Mouse (Mus musculus): ENCODE measurements around the gene Tex26.

The Tex26 gene

DNA sequence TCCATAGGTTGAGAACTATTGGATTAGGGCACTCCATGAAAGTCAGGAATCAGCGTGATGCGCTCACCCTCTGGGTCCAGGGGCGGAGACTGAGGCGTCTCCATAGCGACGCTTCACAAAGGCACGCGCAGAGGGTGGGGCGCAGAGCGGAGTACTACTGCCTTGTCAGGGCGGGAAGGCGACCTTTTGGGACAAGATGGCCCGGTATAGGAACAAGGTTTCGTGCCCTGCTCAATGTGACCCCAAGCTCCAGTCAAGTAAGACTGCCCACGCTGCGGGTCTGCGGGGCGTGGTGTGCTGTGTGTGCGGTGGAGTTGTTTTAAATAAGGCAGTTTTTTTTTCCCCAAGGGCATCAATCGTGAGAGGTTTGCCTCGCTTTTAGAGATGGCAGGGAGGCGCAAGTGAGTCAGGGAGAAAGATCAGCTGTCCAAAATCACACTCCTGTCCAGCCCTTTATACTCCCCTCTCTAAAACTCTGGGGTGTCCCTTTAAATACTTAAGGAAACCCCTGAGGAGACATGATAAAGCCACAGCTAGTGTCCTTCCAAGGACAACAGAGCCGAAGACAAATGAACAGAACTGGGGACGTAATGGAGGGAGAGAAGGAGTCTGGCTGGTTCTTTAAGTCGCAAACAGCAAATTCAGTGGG is at the start of gene Tex26:
Gene Tex26, plus strand, starts transcription at position 130 of the 649 bp plus-strand sequence.
- DNase-seq (ENCODE audit: extremely low read depth, low read depth, low spot score) = no peak

DNA sequence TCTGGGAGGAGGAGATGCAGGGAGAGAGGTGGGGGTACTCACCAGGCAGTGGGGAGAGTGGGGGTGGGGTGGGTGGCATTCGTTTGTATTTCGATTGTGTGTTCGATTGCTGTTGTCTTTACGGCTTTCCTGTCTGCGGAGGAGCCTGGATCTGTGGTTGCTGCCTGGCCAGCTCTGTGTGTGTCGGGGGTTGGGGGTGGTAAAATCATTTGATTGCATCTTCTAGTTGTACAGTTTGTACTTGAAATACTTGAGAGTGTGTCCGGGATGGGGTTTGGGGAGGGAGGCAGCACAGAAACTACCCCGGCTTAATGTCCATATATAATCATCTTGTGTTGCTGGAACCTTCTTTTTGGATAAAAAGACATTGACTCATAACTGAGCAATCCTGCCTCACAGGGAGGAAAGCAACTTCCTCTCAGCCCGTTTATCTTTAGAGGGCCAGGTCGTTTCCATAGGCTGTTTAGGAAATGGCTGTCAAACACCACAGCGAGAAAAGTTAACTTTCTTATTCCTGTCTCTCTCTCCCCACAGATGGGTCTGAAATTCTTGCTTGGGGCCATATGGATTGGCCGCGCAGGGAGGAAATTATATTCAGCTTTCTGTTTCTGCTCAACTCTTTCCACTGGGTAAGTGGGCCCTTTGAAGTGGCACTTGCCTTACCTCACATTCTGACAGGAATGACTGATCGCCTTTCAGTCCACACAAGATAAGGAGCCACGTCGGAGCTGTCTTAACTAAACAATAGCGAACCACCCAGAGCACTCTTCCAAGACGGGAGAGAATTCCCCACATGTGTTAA is 47.7 kb upstream of the Tex26 start:
- no peak for DNase-seq (ENCODE audit: extremely low read depth, low read depth, low spot score)

DNA sequence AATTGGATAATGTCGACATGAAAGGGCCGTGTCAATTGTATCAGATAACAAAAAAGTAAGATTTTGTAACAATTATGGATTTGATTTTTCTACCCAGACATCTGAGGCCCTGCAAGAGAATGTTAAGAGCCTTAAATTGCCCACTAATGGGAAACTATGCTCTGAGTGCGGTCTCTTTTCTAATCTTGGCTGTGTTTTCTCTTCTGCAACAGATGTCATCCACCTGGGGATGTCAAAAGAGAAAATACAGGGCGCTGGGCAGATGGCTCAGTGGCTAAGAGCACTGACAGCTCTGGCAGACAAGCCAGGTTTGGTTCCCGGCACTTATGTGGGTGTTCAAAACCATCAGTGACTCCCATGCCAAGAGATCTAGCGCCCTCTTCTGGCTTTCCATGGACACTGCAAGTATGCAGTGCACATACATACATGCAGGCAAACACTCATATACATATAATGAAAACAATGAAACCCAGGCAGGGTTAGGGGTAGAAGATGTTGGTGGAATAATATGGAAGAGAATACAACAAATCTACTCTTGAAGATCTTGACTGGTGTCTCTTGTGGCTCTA is 47.0 kb upstream of the Tex26 start:
- DNase-seq (ENCODE audit: extremely low read depth, low read depth, low spot score) = no peak

DNA sequence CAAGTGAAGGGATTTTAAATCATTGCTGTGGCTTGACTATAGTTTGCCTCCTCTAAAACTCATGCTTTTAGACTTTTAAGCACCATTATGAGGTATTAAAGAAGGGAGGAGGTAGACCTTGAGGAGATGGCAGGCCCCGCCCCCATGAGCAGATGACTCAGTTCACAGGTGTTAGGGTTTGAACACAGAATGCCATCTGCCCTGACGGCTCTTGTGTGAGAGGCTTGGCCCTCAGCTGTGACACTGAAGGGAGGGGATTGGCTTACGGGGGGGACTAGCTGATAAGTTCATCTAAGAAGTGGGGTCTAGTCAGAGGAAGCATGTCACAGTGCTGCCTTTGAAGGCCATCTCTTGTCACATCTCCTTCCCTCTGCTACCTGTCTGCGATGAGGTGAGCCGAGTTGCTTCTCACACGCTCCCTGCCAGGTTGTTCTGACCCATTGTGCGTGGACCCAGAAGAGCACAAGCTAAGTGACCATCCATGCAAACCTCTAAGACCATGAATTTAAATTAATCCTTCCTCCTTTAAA is 37.9 kb upstream of the Tex26 start:
- DNase-seq (ENCODE audit: extremely low read depth, low read depth, low spot score) = no peak

DNA sequence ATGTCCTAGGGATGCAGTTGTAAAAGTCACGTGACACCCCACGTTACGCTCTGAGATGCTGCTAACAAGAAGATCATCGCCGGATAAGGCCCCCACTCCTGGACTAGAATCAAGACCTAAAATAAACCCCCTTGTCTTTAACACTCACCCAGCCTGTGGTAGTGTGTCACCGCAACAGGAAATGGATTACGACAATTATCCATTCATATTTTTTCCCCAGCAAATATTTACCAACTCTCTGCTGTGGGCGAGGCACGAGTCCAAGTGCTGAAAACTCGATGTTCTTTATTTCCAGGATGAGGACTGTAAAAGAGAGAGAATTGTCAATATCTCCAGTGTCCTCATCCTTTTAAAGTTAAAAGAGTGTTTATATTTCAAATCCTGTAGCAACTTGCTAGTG is 37.4 kb upstream of the Tex26 start:
- no peak for DNase-seq (ENCODE audit: extremely low read depth, low read depth, low spot score)

DNA sequence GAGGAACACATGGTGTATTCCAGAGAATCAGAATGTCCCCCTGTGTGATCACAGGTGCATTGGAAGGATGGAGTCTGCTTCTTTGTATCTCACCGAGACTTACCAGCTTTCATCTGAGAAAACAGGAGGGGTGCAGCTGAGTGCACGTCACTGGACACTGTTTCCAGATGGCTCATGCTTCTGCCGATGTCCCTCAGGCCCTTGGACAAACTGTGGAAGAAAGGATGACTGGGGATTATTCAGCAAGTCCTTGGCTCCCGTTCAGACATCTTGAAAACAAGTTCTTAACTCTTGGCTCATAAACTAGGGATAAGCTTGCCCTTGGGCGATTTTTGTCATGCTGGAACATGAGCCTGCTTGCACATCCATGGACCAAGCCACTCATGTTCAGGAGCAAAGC is 36.1 kb upstream of the Tex26 start:
- peak; percentile 99 for DNase-seq (ENCODE audit: extremely low read depth, low read depth, low spot score)

DNA sequence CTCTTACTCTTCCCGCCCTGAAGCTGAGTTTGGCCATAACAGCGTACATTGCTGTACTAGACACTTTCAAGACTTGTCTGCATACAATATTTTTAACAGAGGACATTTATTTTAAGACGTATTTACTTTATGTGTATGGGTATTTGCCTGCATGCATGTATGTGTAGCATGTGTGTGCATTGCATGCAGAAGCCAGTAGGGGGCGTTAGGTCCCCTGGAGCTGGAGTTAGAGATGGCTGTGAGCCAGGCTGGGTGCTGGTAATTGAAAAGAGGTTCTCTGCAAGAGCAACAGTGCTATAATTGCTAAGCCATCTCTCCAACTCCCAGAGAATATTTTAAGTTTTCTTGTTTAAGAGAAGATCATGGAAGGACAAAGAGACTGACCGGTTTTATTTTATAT is 34.8 kb upstream of the Tex26 start:
- no peak for DNase-seq (ENCODE audit: extremely low read depth, low read depth, low spot score)

DNA sequence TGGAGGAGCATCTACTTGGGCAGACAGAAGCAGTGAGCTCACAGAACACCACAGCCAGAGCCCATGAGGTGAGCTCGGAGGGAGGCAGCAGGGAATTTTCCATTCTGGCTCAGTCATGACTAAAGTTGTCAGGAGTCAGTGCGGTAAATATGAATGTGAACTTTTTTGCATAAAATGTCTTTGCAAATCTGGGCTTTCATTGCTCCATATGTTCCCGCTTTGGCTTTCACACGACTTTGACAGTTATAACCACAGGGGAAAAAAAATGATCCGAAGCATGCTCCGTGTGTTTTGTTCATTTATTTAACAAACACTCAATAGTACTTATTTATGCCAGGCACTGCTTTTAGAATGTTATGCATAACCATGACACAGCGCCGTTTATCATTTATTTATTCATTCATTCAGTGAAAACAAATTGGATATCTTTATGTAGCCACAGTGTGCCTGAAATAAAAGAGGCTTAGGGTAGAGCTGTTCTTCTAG is 32.6 kb upstream of the Tex26 start:
- DNase-seq (ENCODE audit: extremely low read depth, low read depth, low spot score) = no peak

DNA sequence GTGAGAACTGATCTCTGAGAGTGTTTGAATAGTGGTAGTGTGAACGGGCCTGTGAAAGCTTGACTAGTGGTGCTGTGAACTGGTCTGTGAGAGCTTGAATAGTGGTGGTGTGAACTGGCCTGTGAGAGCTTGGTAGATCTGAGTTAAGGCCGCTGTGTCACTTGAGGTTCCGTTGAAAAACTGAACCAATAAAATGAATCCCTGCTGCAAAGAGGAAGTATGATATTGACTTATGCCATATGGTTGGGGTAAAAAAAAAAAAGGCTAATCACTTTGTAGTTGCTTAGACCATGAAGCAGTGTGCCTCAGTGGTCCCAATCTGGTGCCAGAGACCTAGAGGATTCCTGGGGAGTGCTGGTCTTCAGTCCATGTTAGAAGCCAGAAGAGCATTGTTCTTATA is 30.0 kb upstream of the Tex26 start:
- no peak for DNase-seq (ENCODE audit: extremely low read depth, low read depth, low spot score)

DNA sequence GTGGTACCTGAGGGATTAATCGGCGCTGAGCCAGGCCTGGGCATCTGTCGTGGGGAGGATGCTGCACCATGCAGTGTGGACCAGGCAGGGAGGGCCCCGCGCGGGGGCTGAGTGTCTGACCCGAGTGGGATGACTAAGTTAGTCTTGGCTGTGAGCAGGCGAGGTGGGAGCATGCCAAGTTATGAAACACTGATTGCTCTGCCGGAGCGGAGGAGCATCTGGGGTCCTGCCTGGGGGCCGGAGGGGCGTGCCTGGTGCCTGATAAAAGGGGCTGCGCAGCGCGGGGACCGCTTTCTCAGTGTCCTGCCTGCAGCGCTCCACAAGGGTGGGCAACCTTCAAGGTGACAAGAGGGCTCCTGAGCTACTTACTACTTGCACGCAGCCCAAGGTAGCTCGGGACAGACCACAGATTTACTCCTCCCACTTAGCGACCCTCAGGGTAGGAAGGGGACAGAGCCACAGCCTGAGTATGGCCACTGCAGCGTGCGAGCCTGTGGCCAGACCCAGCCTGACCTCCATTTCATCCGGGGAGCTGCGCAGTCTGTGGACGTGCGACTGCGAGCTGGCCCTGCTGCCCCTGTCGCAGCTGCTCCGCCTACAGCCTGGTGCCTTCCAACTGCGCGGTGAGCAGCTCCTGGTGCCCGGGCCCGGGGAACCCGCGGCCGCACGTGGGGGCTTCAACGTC is 27.8 kb upstream of the Tex26 start, which contains the start of gene Medag:
Gene Medag, plus strand, starts transcription at position 241 of the 685 bp plus-strand sequence.
- no peak for DNase-seq (ENCODE audit: extremely low read depth, low read depth, low spot score)

DNA sequence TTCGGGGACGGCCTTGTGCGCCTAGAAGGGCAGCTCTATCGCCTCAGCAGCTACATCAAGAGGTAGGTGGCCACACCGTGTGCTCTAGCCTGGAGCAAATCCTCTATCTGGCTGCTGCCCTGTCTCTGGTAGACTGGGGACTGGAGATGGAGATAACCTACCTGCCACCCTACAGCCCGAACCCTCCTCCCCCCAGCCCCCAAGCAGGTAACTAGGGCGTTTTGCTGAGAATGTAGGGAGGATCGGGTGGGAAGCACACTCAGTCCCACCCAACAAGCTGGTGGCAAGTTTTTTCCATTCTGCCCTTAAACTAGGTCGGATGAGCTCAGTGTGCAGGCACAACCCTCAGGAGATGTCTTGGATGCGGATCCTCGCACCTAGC is 27.3 kb upstream of the Tex26 start:
- DNase-seq (ENCODE audit: extremely low read depth, low read depth, low spot score) = no peak

DNA sequence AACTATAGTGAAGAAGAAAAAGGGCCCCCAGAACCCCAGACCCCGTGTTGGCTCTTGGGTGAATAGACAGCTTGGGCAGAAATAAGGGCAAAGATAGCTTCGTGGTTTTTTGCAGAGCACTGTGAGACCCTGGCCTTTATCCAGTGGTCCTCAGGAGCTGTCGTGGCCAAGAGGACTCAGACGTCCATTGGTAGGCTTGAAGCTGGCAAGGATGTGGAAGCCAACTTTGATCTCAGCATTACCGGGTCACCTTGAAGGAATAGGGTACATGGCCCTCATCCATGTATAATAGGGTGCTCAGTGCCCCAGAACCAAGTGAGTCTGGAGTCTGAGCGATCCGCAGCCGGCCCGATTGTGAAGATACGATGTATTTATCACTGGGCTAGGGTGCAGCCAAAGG is 26.8 kb upstream of the Tex26 start:
- no peak for DNase-seq (ENCODE audit: extremely low read depth, low read depth, low spot score)

DNA sequence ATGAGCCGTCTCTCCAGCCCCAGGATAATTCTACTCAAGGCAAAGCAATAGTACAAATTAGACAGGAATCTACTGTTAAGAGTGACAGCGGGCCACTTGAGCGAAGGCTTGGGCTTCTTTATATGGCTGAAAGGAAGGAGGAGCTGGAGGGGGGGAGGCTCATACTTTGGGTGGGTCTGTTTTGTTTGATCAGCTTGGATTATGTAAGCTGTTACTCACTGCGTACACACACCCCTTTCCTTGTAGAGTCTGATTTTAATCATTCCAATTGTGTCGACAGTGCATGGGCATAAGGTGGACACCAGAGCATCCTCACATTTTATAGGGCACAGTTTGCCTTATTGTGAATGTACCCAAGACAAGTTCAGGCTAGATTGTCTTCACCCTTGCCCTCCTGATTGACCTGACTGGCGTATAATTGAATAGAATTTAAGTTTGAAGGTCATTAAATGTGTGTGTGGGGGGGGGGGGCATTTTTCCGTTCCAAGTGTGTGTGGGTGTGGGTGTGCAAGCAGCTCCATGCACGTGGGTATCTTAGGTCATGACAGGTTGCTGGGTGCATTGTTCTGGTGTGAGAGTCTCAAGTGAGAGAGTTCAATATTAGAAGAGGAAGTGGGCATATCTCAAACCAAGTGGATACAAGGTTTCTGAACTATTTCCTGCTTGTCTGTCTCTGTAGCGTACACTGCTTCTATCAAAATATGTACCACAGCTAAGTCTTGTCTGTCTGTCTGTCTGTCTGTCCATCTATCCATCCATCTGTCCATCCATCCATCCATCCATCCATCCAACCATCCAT is 24.9 kb upstream of the Tex26 start:
- DNase-seq (ENCODE audit: extremely low read depth, low read depth, low spot score) = no peak

DNA sequence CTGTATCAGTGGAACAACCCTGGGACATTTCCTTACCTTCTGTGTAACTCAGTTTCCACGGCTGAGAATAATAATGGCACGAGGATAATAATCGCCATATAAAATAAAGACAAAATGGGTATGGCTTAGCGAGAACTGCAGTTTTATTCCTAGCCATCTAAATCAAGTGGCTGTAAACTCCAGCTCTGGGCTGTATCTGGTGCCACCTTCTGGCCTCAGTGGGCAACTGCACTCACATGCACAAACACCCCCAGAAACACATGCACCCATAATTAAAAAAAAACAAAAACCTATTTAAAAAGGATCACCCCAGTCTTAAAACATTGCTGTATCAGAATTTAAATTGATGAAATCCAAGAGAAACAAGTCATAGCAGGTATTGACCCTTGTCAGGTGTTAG is 22.1 kb upstream of the Tex26 start:
- DNase-seq (ENCODE audit: extremely low read depth, low read depth, low spot score) = no peak

DNA sequence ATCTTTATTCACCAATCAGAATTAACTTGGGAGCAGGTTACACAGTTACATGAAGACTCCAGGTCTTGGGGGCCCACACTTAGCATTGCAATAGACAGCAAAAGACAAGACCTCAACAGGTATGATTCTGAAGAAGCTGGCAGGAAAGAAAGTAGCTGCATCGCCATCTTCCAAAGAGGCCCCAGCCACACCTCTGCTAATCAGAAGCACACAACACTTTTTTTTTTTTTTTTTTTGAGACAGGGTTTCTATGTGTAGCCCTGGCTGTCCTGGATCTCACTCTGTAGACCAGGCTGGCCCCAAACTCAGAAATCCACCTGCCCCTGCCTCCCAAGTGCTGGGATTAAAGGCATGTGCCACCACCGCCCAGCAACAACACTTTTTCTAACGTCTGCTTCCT is 12.9 kb upstream of the Tex26 start:
- no peak for DNase-seq (ENCODE audit: extremely low read depth, low read depth, low spot score)

DNA sequence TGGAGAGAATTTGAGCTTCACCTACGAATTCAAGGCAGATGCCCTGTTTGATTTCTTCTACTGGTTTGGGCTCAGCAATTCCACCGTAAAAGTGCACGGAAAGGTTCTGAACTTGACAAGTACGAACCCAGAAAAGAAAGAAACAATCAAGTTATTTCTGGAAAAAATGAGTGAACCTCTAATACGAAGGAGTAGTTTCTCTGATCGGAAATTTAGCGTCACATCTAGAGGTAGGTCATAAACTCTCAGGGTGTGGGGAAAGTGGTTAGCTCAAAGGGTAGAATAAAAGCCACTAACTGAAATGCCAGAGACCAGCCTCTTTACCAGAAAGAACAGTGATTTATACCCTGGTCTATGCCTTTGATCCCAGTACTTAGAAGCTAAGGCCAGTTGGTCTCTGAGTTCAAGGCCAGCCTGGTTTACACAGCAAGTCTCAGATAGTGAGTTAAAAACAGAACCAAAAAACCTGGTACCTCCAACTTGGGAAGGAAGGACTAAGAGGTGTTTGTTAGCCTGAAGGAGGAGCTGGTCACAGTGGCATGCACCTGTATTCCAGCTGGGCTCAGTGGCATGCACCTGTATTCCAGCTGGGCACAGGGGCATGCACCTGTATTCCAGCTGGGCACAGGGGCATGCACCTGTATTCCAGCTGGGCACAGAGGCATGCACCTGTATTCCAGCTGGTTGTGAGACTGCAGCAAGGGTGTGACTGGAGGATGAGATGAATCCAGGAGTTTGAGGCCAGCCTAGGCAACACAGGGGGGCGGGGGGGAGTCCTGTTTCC is 12.0 kb upstream of the Tex26 start:
- DNase-seq (ENCODE audit: extremely low read depth, low read depth, low spot score) = no peak

DNA sequence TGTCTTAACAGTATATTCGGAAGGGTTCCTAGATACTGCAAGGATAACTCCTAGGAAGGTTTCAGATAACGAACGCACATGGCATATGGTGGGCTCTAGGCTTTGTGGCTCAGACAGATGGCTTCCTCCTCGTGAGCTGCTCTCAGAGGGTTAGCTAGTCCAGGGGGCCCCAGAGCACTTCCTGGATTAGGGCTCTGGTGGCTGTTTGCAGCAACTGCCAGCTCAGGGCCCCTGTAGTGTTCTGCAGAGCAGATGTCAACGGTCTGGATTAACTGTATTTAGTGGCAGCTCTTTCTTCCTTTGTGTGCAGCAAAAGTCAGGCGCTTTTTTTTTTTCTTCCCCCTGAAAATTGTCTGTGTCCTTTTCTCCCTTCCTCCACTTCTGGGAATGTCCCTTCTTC is 11.1 kb upstream of the Tex26 start:
- DNase-seq (ENCODE audit: extremely low read depth, low read depth, low spot score) = no peak

DNA sequence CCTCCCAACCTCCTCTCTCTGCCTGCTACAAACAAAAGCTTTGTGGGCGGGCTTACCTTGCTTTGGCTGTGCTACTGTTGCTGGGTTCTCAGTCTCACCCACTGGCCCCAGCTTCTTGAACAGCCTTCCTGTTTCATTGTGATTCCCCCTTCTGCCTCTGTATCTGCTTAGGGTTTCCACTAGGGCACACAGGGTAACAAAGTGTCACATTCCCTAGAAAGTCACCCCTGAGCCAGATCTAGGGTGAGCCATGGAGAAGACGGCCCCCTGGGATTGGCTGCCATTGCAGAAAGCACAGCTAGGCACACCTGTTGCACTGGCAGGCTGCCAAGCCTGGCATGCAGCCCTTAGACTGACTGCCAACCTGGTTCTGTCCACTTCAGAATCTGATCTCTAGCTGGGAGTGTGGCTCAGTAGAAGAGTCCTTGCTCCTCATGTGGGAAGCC is 10.6 kb upstream of the Tex26 start:
- DNase-seq (ENCODE audit: extremely low read depth, low read depth, low spot score) = no peak

DNA sequence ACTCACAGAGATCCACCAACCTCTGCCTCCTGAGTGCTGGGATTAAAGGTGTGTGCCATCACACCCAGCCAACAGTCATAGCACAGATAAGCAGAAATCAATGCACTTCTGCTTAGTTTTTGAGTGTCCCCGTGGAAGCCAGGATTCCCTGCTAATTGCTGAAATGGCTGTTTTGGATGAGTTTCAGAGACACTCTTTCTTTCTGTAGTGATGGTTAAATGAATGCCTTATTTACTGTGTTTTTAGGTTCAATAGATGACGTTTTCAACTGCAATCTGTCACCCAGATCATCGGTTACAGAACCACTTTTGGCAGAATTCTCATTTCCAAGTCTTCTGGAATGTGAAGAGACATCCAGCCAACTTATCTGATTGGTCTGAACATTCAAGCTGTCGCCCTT is 9.9 kb upstream of the Tex26 start:
- no peak for DNase-seq (ENCODE audit: extremely low read depth, low read depth, low spot score)

DNA sequence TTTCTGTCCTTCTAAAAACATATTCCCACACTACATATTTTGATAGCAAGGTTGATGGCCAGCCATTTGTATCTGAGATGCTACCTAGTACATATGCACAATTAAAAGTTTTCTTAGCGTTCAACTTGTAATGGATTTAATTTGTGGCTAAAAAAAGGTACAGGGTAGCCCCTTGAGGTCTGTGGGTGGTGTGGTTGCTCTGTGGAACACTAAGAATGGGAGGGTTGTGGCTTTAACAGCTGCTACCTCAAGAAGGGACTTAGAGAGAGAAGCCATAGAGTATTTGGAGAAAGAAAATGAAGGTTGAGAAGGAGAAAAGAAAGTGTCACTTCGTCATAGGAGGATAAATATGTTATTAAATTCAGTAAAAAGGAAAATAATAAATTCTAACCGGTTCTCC is 8.5 kb upstream of the Tex26 start:
- DNase-seq (ENCODE audit: extremely low read depth, low read depth, low spot score) = no peak

Data from fat pad, adult 2 months (tissue).